Mouse (Mus musculus): ENCODE data around the gene Nudt17.

- TF ChIP-seq GATA1 (IDR thresholded peaks at IDR 0.05; ENCODE audit: low read length) (no peak), TAL1 (IDR thresholded peaks at IDR 0.05; ENCODE audit: low read length) (no peak)
Measured at GRCm38 (mm10) chr3:96737995-96738394, 29.6 kb upstream of the Nudt17 start.
